Mouse (Mus musculus) gastrocnemius, postnatal 4 days (tissue): Measurements from ENCODE around the gene Wdr34. TPM values are rescaled to one million over a fixed set of nuclear protein-coding genes. Genes with fewer than 3 reads are reported as not detected.
"Not testable (repeated sequence)": the region's sequence is repeated elsewhere in the genome, so short reads cannot be mapped to it uniquely, and the experiment has no call there.

Source experiments
- DNase-seq, 2 experiments: peaks; one replicate each; pipeline ENCODE4 v3.0.0; 2021 to 2022; ENCODE audit warnings: low spot score in 2 of 2, mixed read lengths in 2 of 2
- total RNA-seq, 2 experiments: library from RNA; stranded (reverse); gene quantifications; 2 replicates each; pipeline ENCODE4 v1.2.3; 2021

Gene Wdr34
- total RNA-seq, 2 experiments from 2014 or later, result 10.2 to 12.2 TPM

GRCm38 (mm10) chr2:30067031-30067888 lies 18.6 kb upstream of the Wdr34 start:
- peak in 1 of 2 experiments; percentile 43 for DNase-seq

- DNase-seq, result peak; percentile 94 to 96
Observed at GRCm38 (mm10) chr2:30066046-30066901, 17.6 kb upstream of the Wdr34 start.

- no peak for DNase-seq
Observed at GRCm38 (mm10) chr2:30064298-30064697, 15.6 kb upstream of the Wdr34 start.

GRCm38 (mm10) chr2:30063791-30064190 lies 15.1 kb upstream of the Wdr34 start:
- no peak for DNase-seq

GRCm38 (mm10) chr2:30063235-30063634 lies 14.6 kb upstream of the Wdr34 start:
- no peak for DNase-seq

GRCm38 (mm10) chr2:30062249-30063093 lies 13.8 kb upstream of the Wdr34 start:
- peak in 1 of 2 experiments; percentile 50 for DNase-seq

- DNase-seq, result peak; percentile 39 to 42
Observed at GRCm38 (mm10) chr2:30061215-30062166, 12.8 kb upstream of the Wdr34 start.

GRCm38 (mm10) chr2:30058418-30058817 lies 9.7 kb upstream of the Wdr34 start:
- no peak for DNase-seq

- DNase-seq, result no peak
Observed at GRCm38 (mm10) chr2:30057223-30057904, 8.7 kb upstream of the Wdr34 start, which contains the start of gene Set. TSS of gene Set (plus strand) at chr2:30057378.

GRCm38 (mm10) chr2:30056736-30057135 lies 8.1 kb upstream of the Wdr34 start:
- no peak for DNase-seq

- DNase-seq, result not testable (repeated sequence)
Observed at GRCm38 (mm10) chr2:30055310-30055709, 6.6 kb upstream of the Wdr34 start.

GRCm38 (mm10) chr2:30051992-30052761 lies 3.5 kb upstream of the Wdr34 start:
- no peak for DNase-seq

GRCm38 (mm10) chr2:30049831-30050230 lies 1.1 kb upstream of the Wdr34 start:
- DNase-seq, result no peak

GRCm38 (mm10) chr2:30048101-30048501 lies 580 bp downstream of the Wdr34 start:
- no peak for DNase-seq

GRCm38 (mm10) chr2:30047127-30047526 lies 1.6 kb downstream of the Wdr34 start:
- no peak for DNase-seq

- no peak for DNase-seq
Observed at GRCm38 (mm10) chr2:30044550-30044949, 4.1 kb downstream of the Wdr34 start.

GRCm38 (mm10) chr2:30042445-30042844 lies 6.2 kb downstream of the Wdr34 start:
- DNase-seq, result peak; percentile 76 to 85

GRCm38 (mm10) chr2:30039687-30040086 lies 9.0 kb downstream of the Wdr34 start:
- DNase-seq, result no peak
